Comparison of ENCODE assay signal across 8 mouse cellular contexts in the genomic region with DNA sequence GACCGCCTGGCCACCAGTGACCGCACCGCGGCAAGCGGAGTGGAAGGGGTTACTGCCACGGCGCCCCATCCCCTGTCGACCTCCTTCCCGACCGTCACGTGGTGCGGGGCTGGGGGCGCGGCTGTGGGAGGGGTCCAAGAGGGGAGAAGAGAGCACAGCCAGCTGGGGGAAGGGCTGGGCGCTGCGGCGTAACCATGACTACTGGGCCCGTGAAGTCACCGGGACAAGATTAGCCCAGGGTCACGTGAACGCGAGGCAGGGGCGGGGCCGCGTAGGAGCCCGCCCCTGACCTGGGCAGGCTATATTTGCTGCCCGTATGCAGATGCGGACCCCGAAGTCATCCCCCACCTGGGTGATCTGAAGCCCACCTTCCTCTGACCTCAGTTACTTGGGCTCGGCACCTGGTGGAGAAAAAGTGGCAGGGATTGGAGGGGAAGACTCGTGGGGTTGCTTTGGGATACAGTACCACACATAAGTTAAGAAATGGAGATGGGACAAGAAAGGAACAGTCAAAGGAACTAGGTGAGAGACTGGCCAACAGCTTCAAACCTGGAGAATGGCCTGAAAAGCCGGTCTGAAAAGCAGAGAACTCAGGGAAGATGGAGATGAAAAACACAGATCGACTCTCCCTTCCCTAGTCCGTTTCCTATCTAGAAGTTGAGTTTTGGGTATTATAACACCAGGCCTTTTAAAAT. TPM values are rescaled to one million over a fixed set of nuclear protein-coding genes. Genes with fewer than 3 reads are reported as not detected.
DNase-seq lines count a peak whose midpoint lies in the region; ATAC-seq and TF ChIP-seq lines count a peak whose summit lies in the region.

No protein-coding gene starts in this region.

- no peaks in the 10 kb centered on the region; the same call in 1 of the 2 replicates for H3K4me1 ChIP-seq in brown adipose tissue, adult 24 weeks (ENCODE audit: control insufficient read depth, insufficient read depth, insufficient read length, low read length)
- H3K4me1 ChIP-seq in heart, embryonic 13.5 days: peaks cover 47% of the 10 kb centered on the region
- peaks cover 25% of the 10 kb centered on the region for H3K4me1 ChIP-seq in kidney, postnatal 0 days (replicated peaks; ENCODE audit: insufficient read depth, low read length)
- peaks cover 15% of the 10 kb centered on the region for H3K4me1 ChIP-seq in liver, embryonic 11.5 days (replicated peaks; ENCODE audit: control insufficient read depth, insufficient read depth, low read length)

- peak overlapping the region; percentile 79 for H3K4me2 ChIP-seq in heart, embryonic 13.5 days
- peak overlapping the region; percentile 90 for H3K4me2 ChIP-seq in kidney, postnatal 0 days (ENCODE audit: low read length)
- peak overlapping the region; percentile 89 for H3K4me2 ChIP-seq in liver, embryonic 11.5 days

- H3K4me3 ChIP-seq in brown adipose tissue, adult 24 weeks (ENCODE audit: insufficient read depth, low read depth, low read length): peak overlapping the region; percentile 68
- H3K4me3 ChIP-seq in heart, embryonic 13.5 days: peak overlapping the region; percentile 62
- peak overlapping the region; percentile 50 for H3K4me3 ChIP-seq in kidney, postnatal 0 days (replicated peaks; ENCODE audit: low read depth, low read length)
- peak overlapping the region; percentile 60 for H3K4me3 ChIP-seq in liver, embryonic 11.5 days (ENCODE audit: low read depth, low read length)

- peak; percentile 76 for DNase-seq in CD4-positive helper T cell, adult 2 months (ENCODE audit: low read depth, low spot score)
- peak; percentile 94 for DNase-seq in kidney, postnatal 0 days (ENCODE audit: low spot score)
- DNase-seq in liver, embryonic 11.5 days (ENCODE audit: low spot score): peak; percentile 91
- DNase-seq in naive thymus-derived CD4-positive, alpha-beta T cell, adult 2 months (ENCODE audit: low read depth): peak; percentile 75
- DNase-seq in splenic B cell, adult 2 months (ENCODE audit: low read depth, low spot score): peak; percentile 85

- peak; percentile 86 for ATAC-seq in erythroid progenitor cell, adult 5-6 weeks (replicated peaks; ENCODE audit: low FRiP score, poor library complexity, severe bottlenecking)
- peak; percentile 95 for ATAC-seq in heart, embryonic 13.5 days (ENCODE audit: extremely low read depth, insufficient number of reproducible peaks, low FRiP score, low TSS enrichment)
- ATAC-seq in kidney, postnatal 0 days (replicated peaks; ENCODE audit: low FRiP score, low read depth): peak; percentile 94
- peak; percentile 95 for ATAC-seq in liver, embryonic 11.5 days (replicated peaks; ENCODE audit: low FRiP score)

- peak overlapping the region; percentile 82 for H3K9ac ChIP-seq in heart, embryonic 13.5 days
- peak overlapping the region; percentile 51 for H3K9ac ChIP-seq in kidney, postnatal 0 days (ENCODE audit: low read depth, low read length)
- peak overlapping the region; percentile 47 for H3K9ac ChIP-seq in liver, embryonic 11.5 days (ENCODE audit: low read depth, low read length)

- no peak for TF ChIP-seq CTCF in kidney, postnatal 0 days (IDR thresholded peaks at IDR 0.05; ENCODE audit: low read depth)

- no peaks in the 10 kb centered on the region for H3K9me3 ChIP-seq in heart, embryonic 13.5 days
- H3K9me3 ChIP-seq in kidney, postnatal 0 days (replicated peaks; ENCODE audit: low read length): no peaks in the 10 kb centered on the region
- no peaks in the 10 kb centered on the region for H3K9me3 ChIP-seq in liver, embryonic 11.5 days (ENCODE audit: control insufficient read depth, low read length)

- peaks cover 6% of the 10 kb centered on the region; the same call in 1 of the 2 replicates for H3K36me3 ChIP-seq in heart, embryonic 13.5 days
- no peaks in the 10 kb centered on the region for H3K36me3 ChIP-seq in kidney, postnatal 0 days (ENCODE audit: insufficient read depth, low read length)
- no peaks in the 10 kb centered on the region for H3K36me3 ChIP-seq in liver, embryonic 11.5 days (ENCODE audit: control insufficient read depth, insufficient read depth, low read length)
- H3K36me3 ChIP-seq in splenic B cell, adult 2 months (ENCODE audit: control insufficient read depth, insufficient read depth, low read length, poor library complexity, severe bottlenecking): no peaks in the 10 kb centered on the region

- no peak overlapping the region; the same call in 1 of the 2 replicates for H3K27ac ChIP-seq in brown adipose tissue, adult 24 weeks (replicated peaks; ENCODE audit: low read depth, low read length)
- H3K27ac ChIP-seq in heart, embryonic 13.5 days (replicated peaks): peak overlapping the region; percentile 79
- peak overlapping the region; percentile 78 for H3K27ac ChIP-seq in kidney, postnatal 0 days
- H3K27ac ChIP-seq in liver, embryonic 11.5 days (ENCODE audit: low read depth, low read length): peak overlapping the region; percentile 58

- WGBS in heart, embryonic 13.5 days: 3% methylated on average over 34 of the region's 34 CpGs
- 3% methylated on average over 34 of the region's 34 CpGs for WGBS in kidney, postnatal 0 days
- WGBS in liver, embryonic 11.5 days: 3% methylated on average over 34 of the region's 34 CpGs

- H3K27me3 ChIP-seq in heart, embryonic 13.5 days (replicated peaks): no peaks in the 10 kb centered on the region
- no peaks in the 10 kb centered on the region for H3K27me3 ChIP-seq in kidney, postnatal 0 days (ENCODE audit: insufficient read depth, low read length)
- H3K27me3 ChIP-seq in liver, embryonic 11.5 days (replicated peaks; ENCODE audit: control insufficient read depth, insufficient read depth, low read length): no peaks in the 10 kb centered on the region
- H3K27me3 ChIP-seq in splenic B cell, adult 2 months (ENCODE audit: control insufficient read depth, insufficient read depth, low read length, poor library complexity, severe bottlenecking): no peaks in the 10 kb centered on the region

RNA-seq across cellular contexts. Expression of a gene that starts 6.1 kb away (rescaled TPM):
- 1.9 and 2.1 TPM in 2 replicates for polyA plus RNA-seq in brown adipose tissue, adult 24 weeks (2012; ENCODE audit: insufficient read depth, insufficient read length, missing spikeins)
- 0.72 TPM in 1 of 2 replicates, not detected in the other for total RNA-seq in erythroid progenitor cell, adult 5-6 weeks (2015; ENCODE audit: low replicate concordance)
- 2.6 TPM in 1 of 2 replicates, not detected in the other for total RNA-seq in erythroid progenitor cell, adult 5-6 weeks (2017; ENCODE audit: low replicate concordance)
- polyA plus RNA-seq in heart, embryonic 13.5 days (2015; fragmentation: Nextera tagmentation; extraction: Ambion mirVana): 10.8 and 11.6 TPM in 2 replicates
- polyA plus RNA-seq in kidney, postnatal 0 days (2015; fragmentation: Nextera tagmentation; extraction: Ambion mirVana): 7.8 and 8.1 TPM in 2 replicates
- polyA plus RNA-seq in liver, embryonic 11.5 days (2014; fragmentation: Nextera tagmentation; extraction: Ambion mirVana): 7.7 and 7.9 TPM in 2 replicates

RNA-seq across cellular contexts. Expression of a gene that starts 7.2 kb away (rescaled TPM):
- polyA plus RNA-seq in brown adipose tissue, adult 24 weeks (2012; ENCODE audit: insufficient read depth, insufficient read length, missing spikeins): not detected in 2 replicates
- not detected in 2 replicates for total RNA-seq in erythroid progenitor cell, adult 5-6 weeks (2015; ENCODE audit: low replicate concordance)
- total RNA-seq in erythroid progenitor cell, adult 5-6 weeks (2017; ENCODE audit: low replicate concordance): not detected in 2 replicates
- 4.2 TPM in 1 of 2 replicates, not detected in the other for polyA plus RNA-seq in heart, embryonic 13.5 days (2015; fragmentation: Nextera tagmentation; extraction: Ambion mirVana)
- 1.8 TPM in 1 of 2 replicates, not detected in the other for polyA plus RNA-seq in kidney, postnatal 0 days (2015; fragmentation: Nextera tagmentation; extraction: Ambion mirVana)
- not detected in 2 replicates for polyA plus RNA-seq in liver, embryonic 11.5 days (2014; fragmentation: Nextera tagmentation; extraction: Ambion mirVana)

RNA-seq across cellular contexts. Expression of a gene that starts 7.3 kb away (rescaled TPM):
- polyA plus RNA-seq in brown adipose tissue, adult 24 weeks (2012; ENCODE audit: insufficient read depth, insufficient read length, missing spikeins): 21.2 and 23.6 TPM in 2 replicates
- total RNA-seq in erythroid progenitor cell, adult 5-6 weeks (2015; ENCODE audit: low replicate concordance): 11.5 and 19.7 TPM in 2 replicates
- total RNA-seq in erythroid progenitor cell, adult 5-6 weeks (2017; ENCODE audit: low replicate concordance): 11.9 and 20.4 TPM in 2 replicates
- polyA plus RNA-seq in heart, embryonic 13.5 days (2015; fragmentation: Nextera tagmentation; extraction: Ambion mirVana): 94.6 and 103 TPM in 2 replicates
- polyA plus RNA-seq in kidney, postnatal 0 days (2015; fragmentation: Nextera tagmentation; extraction: Ambion mirVana): 57.2 and 59.2 TPM in 2 replicates
- 96.7 and 105 TPM in 2 replicates for polyA plus RNA-seq in liver, embryonic 11.5 days (2014; fragmentation: Nextera tagmentation; extraction: Ambion mirVana)

RNA-seq across cellular contexts. Expression of a gene that starts 14.0 kb away (rescaled TPM):
- polyA plus RNA-seq in brown adipose tissue, adult 24 weeks (2012; ENCODE audit: insufficient read depth, insufficient read length, missing spikeins): 1.2 TPM in 1 of 2 replicates, not detected in the other
- total RNA-seq in erythroid progenitor cell, adult 5-6 weeks (2015; ENCODE audit: low replicate concordance): 9.2 and 12.6 TPM in 2 replicates
- total RNA-seq in erythroid progenitor cell, adult 5-6 weeks (2017; ENCODE audit: low replicate concordance): 3.3 TPM in 1 of 2 replicates, not detected in the other
- 1.0 and 2.3 TPM in 2 replicates for polyA plus RNA-seq in heart, embryonic 13.5 days (2015; fragmentation: Nextera tagmentation; extraction: Ambion mirVana)
- polyA plus RNA-seq in kidney, postnatal 0 days (2015; fragmentation: Nextera tagmentation; extraction: Ambion mirVana): 1.6 TPM in 2 replicates
- polyA plus RNA-seq in liver, embryonic 11.5 days (2014; fragmentation: Nextera tagmentation; extraction: Ambion mirVana): 0.86 and 1.2 TPM in 2 replicates

RNA-seq across cellular contexts. Expression of a gene that starts 40.4 kb away (rescaled TPM):
- polyA plus RNA-seq in brown adipose tissue, adult 24 weeks (2012; ENCODE audit: insufficient read depth, insufficient read length, missing spikeins): 331 and 338 TPM in 2 replicates
- 405 and 484 TPM in 2 replicates for total RNA-seq in erythroid progenitor cell, adult 5-6 weeks (2015; ENCODE audit: low replicate concordance)
- 185 and 238 TPM in 2 replicates for total RNA-seq in erythroid progenitor cell, adult 5-6 weeks (2017; ENCODE audit: low replicate concordance)
- 141 and 142 TPM in 2 replicates for polyA plus RNA-seq in heart, embryonic 13.5 days (2015; fragmentation: Nextera tagmentation; extraction: Ambion mirVana)
- polyA plus RNA-seq in kidney, postnatal 0 days (2015; fragmentation: Nextera tagmentation; extraction: Ambion mirVana): 185 and 191 TPM in 2 replicates
- 187 and 220 TPM in 2 replicates for polyA plus RNA-seq in liver, embryonic 11.5 days (2014; fragmentation: Nextera tagmentation; extraction: Ambion mirVana)
